Mouse (Mus musculus): Measurements from ENCODE around the gene Tlr3. TPM values are rescaled to one million over a fixed set of nuclear protein-coding genes. Genes with fewer than 3 reads are reported as not detected.

The Tlr3 gene
- 9.2 and 10.3 TPM in 2 replicates for polyA plus RNA-seq (2021; fragmentation: Nextera tagmentation)
- long read RNA-seq, experiment 1, full-length matches to known transcripts, result 10 of 28 reads
- long read RNA-seq, experiment 1, partial matches to known transcripts, result 8 of 28 reads
- long read RNA-seq, experiment 1, other reads (novel, unspliced or antisense), result 10 of 28 reads
- long read RNA-seq, experiment 2, full-length matches to known transcripts, result 1 of 3 reads
- long read RNA-seq, experiment 2, partial matches to known transcripts, result 1 of 3 reads
- long read RNA-seq, experiment 2, other reads (novel, unspliced or antisense), result 1 of 3 reads

GRCm38 (mm10) chr8:45410882-45411281 lies at the start of gene Tlr3:
Tlr3 (minus strand) TSS chr8:45411080.

GRCm38 (mm10) chr8:45381963-45382347 lies 28.9 kb downstream of the Tlr3 start, which contains the start of gene Fam149a:
Fam149a (minus strand) TSS chr8:45382291.

Other genes starting within 250 kb of the Tlr3 start
- gene F11, start 149.0 kb downstream of the Tlr3 start, polyA plus RNA-seq (2021; fragmentation: Nextera tagmentation), result not detected in 2 replicates
- not detected in 2 replicates for gene Klkb1, start 116.2 kb downstream of the Tlr3 start, polyA plus RNA-seq (2021; fragmentation: Nextera tagmentation)
- gene Gm45753, start 102.6 kb downstream of the Tlr3 start, polyA plus RNA-seq (2021; fragmentation: Nextera tagmentation), result not detected in 2 replicates
- 3.5 and 3.8 TPM in 2 replicates for gene Cyp4v3, start 77.9 kb downstream of the Tlr3 start, polyA plus RNA-seq (2021; fragmentation: Nextera tagmentation)
- gene Fam149a, start 28.8 kb downstream of the Tlr3 start, polyA plus RNA-seq (2021; fragmentation: Nextera tagmentation), result 13.1 and 15.7 TPM in 2 replicates
- gene Sorbs2, start 96.7 kb upstream of the Tlr3 start, polyA plus RNA-seq (2021; fragmentation: Nextera tagmentation), result 49.4 and 58.2 TPM in 2 replicates

Measured in left cerebral cortex, adult 6 months (tissue).